Mouse (Mus musculus): Measurements from ENCODE around the gene Sncg.

Sncg gene

GRCm38 (mm10) chr14:34343078-34343477, 31.5 kb downstream of the Sncg start:
- DNase-seq (ENCODE audit: low spot score in 2 of 2): no peak

DNA sequence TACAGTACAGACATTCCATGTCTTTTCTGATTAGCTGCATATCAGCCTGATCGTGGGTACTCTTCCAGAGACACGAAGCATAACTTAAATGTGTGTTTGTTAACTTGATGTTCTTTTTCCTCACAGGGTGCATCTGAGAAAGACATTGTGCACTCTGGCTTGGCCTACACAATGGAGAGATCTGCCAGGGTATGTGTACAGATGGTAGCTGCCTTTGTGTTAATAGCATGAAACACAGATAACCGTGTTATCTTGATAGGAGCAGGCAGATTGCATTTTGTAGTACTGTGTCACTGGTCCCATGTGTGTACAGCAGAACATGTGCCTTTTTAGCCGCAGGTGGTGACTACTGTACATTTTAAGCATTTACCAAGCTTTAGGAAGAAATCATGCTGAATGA, 32.6 kb downstream of the Sncg start:
- DNase-seq (ENCODE audit: low spot score in 2 of 2): no peak

DNA sequence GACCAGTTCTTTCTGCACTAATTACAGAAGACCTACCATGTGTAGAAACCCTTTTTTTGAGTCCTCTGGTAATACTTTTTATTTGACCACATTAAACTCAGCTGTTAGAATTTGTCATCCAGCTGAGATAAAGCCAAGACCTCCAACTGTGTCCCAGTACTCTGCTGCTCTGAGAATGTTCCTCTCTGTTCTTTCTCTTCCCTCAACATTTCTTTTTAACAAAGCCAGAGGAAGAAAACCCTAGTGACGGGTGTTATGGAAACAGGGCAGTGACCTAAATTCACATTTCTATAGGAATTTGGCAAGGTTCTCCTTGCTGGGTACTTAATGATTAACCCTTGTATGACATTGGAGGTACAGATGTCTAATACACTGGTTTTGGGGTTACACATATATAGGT, 35.1 kb downstream of the Sncg start:
- no peak for DNase-seq (ENCODE audit: low spot score in 2 of 2)

DNA sequence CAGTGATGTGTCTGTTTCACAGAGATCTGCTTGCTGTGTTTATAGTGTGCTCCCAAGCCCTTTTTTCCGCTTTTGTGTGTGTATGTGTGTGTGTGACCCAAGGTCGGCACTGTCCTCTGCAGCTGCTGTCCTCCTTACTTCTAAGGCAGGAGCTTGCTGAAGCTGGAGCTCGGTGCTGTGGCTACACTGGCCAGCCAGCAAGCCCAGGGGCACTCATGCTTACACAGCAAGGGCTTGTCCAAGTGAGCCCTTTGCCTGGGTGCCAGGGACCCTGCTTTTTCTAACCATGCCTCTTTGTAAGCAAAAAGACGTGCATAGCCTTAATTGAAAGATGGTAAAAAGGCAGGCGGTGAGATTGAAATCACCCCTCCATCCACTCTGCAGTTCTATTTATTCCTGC, 42.1 kb downstream of the Sncg start:
- DNase-seq (ENCODE audit: low spot score in 2 of 2): no peak

- no peak for DNase-seq (ENCODE audit: low spot score in 2 of 2)
Observed at GRCm38 (mm10) chr14:34331886-34332285, 42.7 kb downstream of the Sncg start.

- no peak for DNase-seq (ENCODE audit: low spot score in 2 of 2)
Observed at GRCm38 (mm10) chr14:34330657-34331158, 43.9 kb downstream of the Sncg start.

DNA sequence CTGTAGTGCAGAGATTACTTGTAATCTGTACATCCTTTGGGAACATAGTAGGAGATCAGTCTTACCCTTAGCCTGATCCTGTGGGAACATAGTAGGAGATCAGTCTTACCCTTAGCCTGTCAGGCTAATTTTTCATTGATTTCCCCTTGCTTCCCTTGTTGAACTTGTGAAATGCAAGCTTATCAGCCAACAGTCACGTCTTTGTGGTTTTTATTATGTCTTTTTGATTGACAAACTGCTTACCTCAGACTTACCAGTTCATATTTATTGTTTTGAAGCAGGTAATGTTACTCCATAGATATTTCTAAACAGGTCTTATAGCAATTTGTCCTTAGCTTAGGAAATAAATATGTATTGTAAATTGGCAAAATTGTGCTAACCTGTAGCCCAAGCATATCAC, 47.0 kb downstream of the Sncg start:
- no peak for DNase-seq (ENCODE audit: low spot score in 2 of 2)

GRCm38 (mm10) chr14:34326606-34327005, 48.0 kb downstream of the Sncg start:
- DNase-seq (ENCODE audit: low spot score in 2 of 2): no peak

GRCm38 (mm10) chr14:34323576-34324085, 51.0 kb downstream of the Sncg start:
- DNase-seq (ENCODE audit: low spot score in 2 of 2): no peak

Measured in spleen, postnatal 4 days (tissue).